Mouse (Mus musculus) embryonic facial prominence, embryonic 13.5 days (tissue): ENCODE measurements around the gene Pramel5. TPM values are rescaled to one million over a fixed set of nuclear protein-coding genes. Genes with fewer than 3 reads are reported as not detected.
"Not testable (repeated sequence)": the region's sequence is repeated elsewhere in the genome, so short reads cannot be mapped to it uniquely, and the experiment has no call there.

Experiments used
- ATAC-seq: fragments of 200-750 bp; cut with Nextera tagmentation; 2 replicates; pipeline ENCODE4 v1.8.0; 2017; ENCODE audit warnings: low read depth; ENCODE audit not compliant: insufficient number of reproducible peaks, insufficient read depth, low FRiP score, low TSS enrichment
- H3K27ac ChIP-seq: fragments of 300-500 bp; sonication (generic); 2 replicates; pipeline ENCODE4 v1.5.1; 2015; ENCODE audit warnings: moderate library complexity, mild to moderate bottlenecking, inconsistent platforms
- H3K27me3 ChIP-seq: fragments of 300-500 bp; sonication (generic); 2 replicates; pipeline ENCODE4 v1.6.1; 2015; ENCODE audit warnings: mild to moderate bottlenecking, inconsistent platforms
- H3K36me3 ChIP-seq: fragments of 300-500 bp; sonication (generic); 2 replicates; pipeline ENCODE4 v1.6.1; 2015; ENCODE audit warnings: mild to moderate bottlenecking, inconsistent platforms
- H3K4me1 ChIP-seq: fragments of 300-500 bp; sonication (generic); 2 replicates; pipeline ENCODE4 v1.6.1; 2015; ENCODE audit warnings: inconsistent platforms
- H3K4me2 ChIP-seq: fragments of 300-500 bp; sonication (generic); 2 replicates; pipeline ENCODE4 v1.6.1; 2015; ENCODE audit warnings: moderate library complexity, mild to moderate bottlenecking, inconsistent platforms
- H3K4me3 ChIP-seq: fragments of 300-500 bp; sonication (generic); 2 replicates; pipeline ENCODE4 v1.5.1; 2015; ENCODE audit warnings: mild to moderate bottlenecking, inconsistent platforms
- H3K9ac ChIP-seq: fragments of 300-500 bp; sonication (generic); 2 replicates; pipeline ENCODE4 v1.6.1; 2015; ENCODE audit warnings: mild to moderate bottlenecking, inconsistent platforms
- H3K9me3 ChIP-seq: fragments of 300-500 bp; sonication (generic); 2 replicates; pipeline ENCODE4 v1.6.1; 2016; ENCODE audit warnings: inconsistent platforms
- WGBS: fragments of 180-500 bp; shearing (Covaris S2); methylation state at CpG from one replicate; pipeline ENCODE4 v1.1.7; 2015; ENCODE audit warnings: mixed read lengths; 5-methylcytosine and 5-hydroxymethylcytosine counted together
- polyA plus RNA-seq: library from polyadenylated mRNA; unstranded; fragments of >200 nt; fragmentation: Nextera tagmentation; extraction: Ambion mirVana; gene quantifications from 2 replicates; pipeline ENCODE4 v1.2.1, GENCODE M21; 2015

The Pramel5 gene
- polyA plus RNA-seq: not detected in 2 replicates

GRCm38 (mm10) chr4:144280388-144280787 is at the start of gene Pramel5:
Gene Pramel5 (minus strand): TSS chr4:144280488.
- H3K4me2 ChIP-seq, H3K4me1 ChIP-seq, H3K27me3 ChIP-seq, H3K4me3 ChIP-seq, H3K9me3 ChIP-seq, ATAC-seq, H3K9ac ChIP-seq, H3K36me3 ChIP-seq, H3K27ac ChIP-seq: not testable (repeated sequence)
- WGBS: 79% methylated on average over 1 of the region's 1 CpGs

- not testable (repeated sequence) for H3K9ac ChIP-seq, H3K27me3 ChIP-seq, H3K36me3 ChIP-seq, H3K4me2 ChIP-seq, H3K4me3 ChIP-seq, H3K9me3 ChIP-seq, H3K4me1 ChIP-seq, ATAC-seq, H3K27ac ChIP-seq
- 59% methylated on average over 4 of the region's 4 CpGs for WGBS
Observed at GRCm38 (mm10) chr4:144329949-144330348, 49.7 kb upstream of the Pramel5 start, which contains the start of gene Gm13128. Gene Gm13128 (plus strand): TSS chr4:144330249.

GRCm38 (mm10) chr4:144312666-144313460 is 32.6 kb upstream of the Pramel5 start:
- H3K27me3 ChIP-seq, H3K4me2 ChIP-seq, H3K27ac ChIP-seq, H3K36me3 ChIP-seq, ATAC-seq, H3K9ac ChIP-seq, H3K4me1 ChIP-seq, H3K4me3 ChIP-seq, H3K9me3 ChIP-seq: not testable (repeated sequence)
- 74% methylated on average over 2 of the region's 2 CpGs for WGBS

- H3K9ac ChIP-seq: not testable (repeated sequence)
Observed at GRCm38 (mm10) chr4:144299414-144299813, 19.1 kb upstream of the Pramel5 start.

DNA sequence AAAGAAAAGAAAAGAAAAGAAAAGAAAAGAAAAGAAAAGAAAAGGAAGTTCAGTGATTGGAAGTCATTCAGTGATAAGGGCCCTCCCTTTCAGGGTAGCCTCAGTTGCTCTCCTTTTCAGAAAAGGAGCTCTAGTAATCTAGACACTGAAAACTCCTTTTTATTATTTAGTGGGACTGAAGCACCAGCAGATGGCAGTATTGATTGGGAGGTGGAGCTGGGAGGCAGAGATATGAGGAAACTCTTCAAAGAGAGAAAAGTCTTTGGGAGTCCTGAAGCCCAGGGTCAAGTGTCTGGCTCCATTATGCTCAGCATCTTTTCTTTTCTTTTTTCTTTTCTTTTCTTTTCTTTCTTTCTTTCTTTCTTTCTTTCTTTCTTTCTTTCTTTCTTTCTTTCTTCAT is 25.5 kb downstream of the Pramel5 start:
- H3K9me3 ChIP-seq, H3K36me3 ChIP-seq, H3K4me1 ChIP-seq, H3K4me3 ChIP-seq, H3K27me3 ChIP-seq, H3K9ac ChIP-seq, ATAC-seq, H3K4me2 ChIP-seq, H3K27ac ChIP-seq: not testable (repeated sequence)

More at GRCm38 (mm10) chr4:144299414-144299813, 19.1 kb upstream of the Pramel5 start:
- H3K27me3 ChIP-seq, H3K9me3 ChIP-seq, H3K27ac ChIP-seq, H3K4me3 ChIP-seq, H3K36me3 ChIP-seq, H3K4me1 ChIP-seq, ATAC-seq, H3K4me2 ChIP-seq: not testable (repeated sequence)
- WGBS: 59% methylated on average over 1 of the region's 1 CpGs

Other genes with a start within 250 kb of the Pramel5 start
- not detected in 2 replicates for gene Pramel4, start 221.4 kb downstream of the Pramel5 start, polyA plus RNA-seq
- not detected in 2 replicates for gene Gm13102, start 174.0 kb downstream of the Pramel5 start, polyA plus RNA-seq
- gene Oog3, start 117.8 kb downstream of the Pramel5 start, polyA plus RNA-seq: not detected in 2 replicates
- not detected in 2 replicates for gene Oog2, start 89.8 kb downstream of the Pramel5 start, polyA plus RNA-seq
- gene C87977, start 67.2 kb downstream of the Pramel5 start, polyA plus RNA-seq: not detected in 2 replicates
- gene Gm13128, start 49.8 kb upstream of the Pramel5 start, polyA plus RNA-seq: not detected in 2 replicates
- gene Gm13119, start 77.5 kb upstream of the Pramel5 start, polyA plus RNA-seq: not detected in 2 replicates
- not detected in 2 replicates for gene Pramef20, start 97.4 kb upstream of the Pramel5 start, polyA plus RNA-seq
- 0.44 and 0.58 TPM in 2 replicates for gene Pramef12, start 128.0 kb upstream of the Pramel5 start, polyA plus RNA-seq
- not detected in 2 replicates for gene 1700012P22Rik, start 158.3 kb upstream of the Pramel5 start, polyA plus RNA-seq
- not detected in 2 replicates for gene Gm9944, start 172.8 kb upstream of the Pramel5 start, polyA plus RNA-seq
- not detected in 2 replicates for gene Aadacl3, start 183.3 kb upstream of the Pramel5 start, polyA plus RNA-seq
- not detected in 2 replicates for gene 9430007A20Rik, start 239.3 kb upstream of the Pramel5 start, polyA plus RNA-seq